Mouse (Mus musculus) liver, embryonic 14.5 days (tissue): ENCODE measurements at regions not wholly inside any gene's neighbourhood (a gene's known extent, or its start where the extent isn't known, plus 50 kb on each side); places are given as distances from the start of the nearest gene placed in this dataset.

ENCODE experiments used
- ATAC-seq: fragments of 200-750 bp; cut with Nextera tagmentation; 2 replicates; pipeline ENCODE4 v1.8.0; 2017; ENCODE audit warnings: moderate number of reproducible peaks, mild to moderate bottlenecking, moderate library complexity; ENCODE audit not compliant: insufficient read depth
- DNase-seq, 3 experiments: peaks; one replicate each; pipeline ENCODE4 v3.0.0-alpha.2; 2012 to 2013; ENCODE audit warnings: low read depth in 3 of 3, low spot score in 3 of 3
- H3K27ac ChIP-seq: fragments of 300-500 bp; sonication (generic); 2 replicates; pipeline ENCODE4 v1.5.1; 2014; ENCODE audit warnings: moderate library complexity, mild to moderate bottlenecking, control low read depth, inconsistent platforms
- H3K27me3 ChIP-seq: fragments of 300-500 bp; sonication (generic); 2 replicates; pipeline ENCODE4 v1.6.1; 2014; ENCODE audit warnings: mild to moderate bottlenecking, low read length, moderate library complexity; ENCODE audit not compliant: control insufficient read depth, insufficient read depth
- H3K36me3 ChIP-seq: fragments of 300-500 bp; sonication (generic); replicated peaks from 2 replicates; pipeline ENCODE4 v1.6.1; 2014; ENCODE audit warnings: low read depth; ENCODE audit not compliant: control insufficient read depth, insufficient read depth
- H3K4me1 ChIP-seq, 2 experiments: fragments of 200-500 bp in 1 of 2; fragments of 300-500 bp in 1 of 2; sonication (generic) in 1 of 2; replicated peaks; 2 replicates each; pipeline ENCODE4 v1.6.1; 2012 to 2014; ENCODE audit warnings: antibody characterized with exemption in 1 of 2, inconsistent platforms in 1 of 2, low read length in 1 of 2; ENCODE audit not compliant: control insufficient read depth in 2 of 2, insufficient read depth in 2 of 2
- H3K4me2 ChIP-seq: fragments of 300-500 bp; sonication (generic); 2 replicates; pipeline ENCODE4 v1.6.1; 2014; ENCODE audit warnings: low read depth, mild to moderate bottlenecking, control low read depth, moderate library complexity
- H3K4me3 ChIP-seq, 2 experiments: fragments of 200-500 bp in 1 of 2; fragments of 300-500 bp in 1 of 2; sonication (generic) in 1 of 2; 2 replicates each; pipeline ENCODE4 v1.5.1; 2012 to 2014; ENCODE audit warnings: low read depth in 2 of 2, low read length in 2 of 2, mild to moderate bottlenecking in 2 of 2, control low read depth in 1 of 2, inconsistent platforms in 1 of 2, moderate library complexity in 1 of 2; ENCODE audit not compliant: insufficient read depth in 1 of 2
- H3K9ac ChIP-seq: fragments of 300-500 bp; sonication (generic); replicated peaks from 2 replicates; pipeline ENCODE4 v1.6.1; 2014; ENCODE audit warnings: mild to moderate bottlenecking, control low read depth, moderate library complexity
- H3K9me3 ChIP-seq: fragments of 300-500 bp; sonication (generic); 2 replicates; pipeline ENCODE4 v1.6.1; 2016; ENCODE audit warnings: low read length, mixed read lengths; ENCODE audit not compliant: control insufficient read depth
- CTCF ChIP-seq: IDR thresholded peaks from 2 replicates; pipeline ENCODE4 v1.5.1; 2016; ENCODE audit warnings: antibody characterized with exemption, low read depth, control low read depth
- EP300 ChIP-seq: IDR thresholded peaks from 2 replicates; pipeline ENCODE4 v1.6.1; 2016; ENCODE audit warnings: antibody characterized with exemption, low read depth
- WGBS: fragments of 180-500 bp; shearing (Covaris S2); extraction: QIAGEN DNeasy Blood & Tissue Kit; methylation state at CpG from one replicate; pipeline ENCODE4 v1.1.7; 2014; ENCODE audit not compliant: insufficient replicate concordance; 5-methylcytosine and 5-hydroxymethylcytosine counted together

- Histone ChIP-seq H3K4me1 (peaks cover 0 to 3% of the 10 kb centered on the region in 2 experiments; a peak in 1 of 4 replicates), H3K9ac (no peak overlapping the region), H3K4me2 (no peak overlapping the region), H3K36me3 (no peaks in the 10 kb centered on the region), H3K9me3 (no peaks in the 10 kb centered on the region), H3K27ac (no peak overlapping the region), H3K27me3 (no peaks in the 10 kb centered on the region), H3K4me3 (no peak overlapping the region)
- ATAC-seq (no peak), DNase-seq (peak in 1 of 3 experiments; percentile 3)
- TF ChIP-seq EP300 (peak; percentile 32; the same call in 1 of the 2 replicates), CTCF (no peak)
- 3% methylated on average over 1 of the region's 1 CpGs for WGBS
These were observed 816.0 kb upstream of the Lcorl start for GRCm38 (mm10) chr5:46673413-46673812.

- Histone ChIP-seq H3K4me3 (no peak overlapping the region), H3K4me2 (no peak overlapping the region), H3K36me3 (no peaks in the 10 kb centered on the region), H3K4me1 (peaks cover 0 to 3% of the 10 kb centered on the region in 2 experiments; a peak in 1 of 4 replicates), H3K27ac (no peak overlapping the region), H3K9me3 (no peaks in the 10 kb centered on the region), H3K27me3 (no peaks in the 10 kb centered on the region), H3K9ac (no peak overlapping the region)
- WGBS: 42% methylated on average over 2 of the region's 2 CpGs
- DNase-seq: no peak
- no peak for ATAC-seq
- TF ChIP-seq CTCF: no peak
- no peak for TF ChIP-seq EP300
These were observed 813.1 kb upstream of the Lcorl start for GRCm38 (mm10) chr5:46670484-46670883.

GRCm38 (mm10) chr5:46666250-46666649 lies 808.8 kb upstream of the Lcorl start:
- H3K27me3 ChIP-seq: no peaks in the 10 kb centered on the region
- H3K4me3 ChIP-seq: no peak overlapping the region
- no peak overlapping the region for H3K9ac ChIP-seq
- H3K27ac ChIP-seq: no peak overlapping the region
- WGBS: 48% methylated on average over 3 of the region's 3 CpGs
- no peak overlapping the region for H3K4me2 ChIP-seq
- ATAC-seq (no peak), DNase-seq (no peak)
- TF ChIP-seq CTCF (no peak), EP300 (no peak)
- no peaks in the 10 kb centered on the region for H3K9me3 ChIP-seq
- no peaks in the 10 kb centered on the region for H3K36me3 ChIP-seq
- H3K4me1 ChIP-seq: no peaks in the 10 kb centered on the region

GRCm38 (mm10) chr5:46657065-46657464 lies 799.6 kb upstream of the Lcorl start:
- DNase-seq (no peak), ATAC-seq (no peak)
- no peak overlapping the region for H3K4me3 ChIP-seq
- no peak overlapping the region for H3K9ac ChIP-seq
- H3K9me3 ChIP-seq: no peaks in the 10 kb centered on the region
- no peaks in the 10 kb centered on the region for H3K27me3 ChIP-seq
- H3K4me2 ChIP-seq: no peak overlapping the region
- no peaks in the 10 kb centered on the region for H3K36me3 ChIP-seq
- TF ChIP-seq CTCF (no peak), EP300 (no peak)
- no peaks in the 10 kb centered on the region for H3K4me1 ChIP-seq
- no peak overlapping the region for H3K27ac ChIP-seq

GRCm38 (mm10) chr5:46654189-46654588 lies 796.8 kb upstream of the Lcorl start:
- TF ChIP-seq CTCF (no peak), EP300 (no peak)
- Histone ChIP-seq H3K9me3 (no peaks in the 10 kb centered on the region), H3K27ac (no peak overlapping the region), H3K4me3 (no peak overlapping the region), H3K9ac (no peak overlapping the region), H3K4me2 (no peak overlapping the region), H3K4me1 (no peaks in the 10 kb centered on the region), H3K36me3 (no peaks in the 10 kb centered on the region), H3K27me3 (no peaks in the 10 kb centered on the region)
- ATAC-seq (no peak), DNase-seq (no peak)
- WGBS: 62% methylated on average over 1 of the region's 1 CpGs
